Mouse (Mus musculus) left cerebral cortex, postnatal 10 days (tissue): Measurements from ENCODE around the gene Loxl4. TPM values are rescaled to one million over a fixed set of nuclear protein-coding genes. Genes with fewer than 3 reads are reported as not detected.
A peak's percentile ranks its signal among the peaks of the same experiment; 100 is the strongest.

Experiments
- DNase-seq, 2 experiments: peaks; one replicate each; pipeline ENCODE4 v3.0.0; 2021 to 2022; ENCODE audit warnings: low spot score in 2 of 2, mixed read lengths in 1 of 2; ENCODE audit errors: extremely low spot score in 1 of 2
- intact Hi-C: fragments of 180-260 bp; cut with DNase I; formaldehyde crosslinking; loops from one replicate; pipeline ENCODE4 v1.15.1; 2025
- total RNA-seq, 2 experiments: library from RNA; stranded (reverse); gene quantifications; 2 replicates each; pipeline ENCODE4 v1.2.3; 2021

Gene Loxl4
- under 1 TPM; 0.47 to 0.51 TPM for total RNA-seq

- peak in 1 of 2 experiments; percentile 68 for DNase-seq
- intact Hi-C loops: no loop called here
Measured at GRCm38 (mm10) chr19:42612654-42613053, at the start of gene Loxl4. TSS of gene Loxl4 (minus strand) at chr19:42612813.

DNA sequence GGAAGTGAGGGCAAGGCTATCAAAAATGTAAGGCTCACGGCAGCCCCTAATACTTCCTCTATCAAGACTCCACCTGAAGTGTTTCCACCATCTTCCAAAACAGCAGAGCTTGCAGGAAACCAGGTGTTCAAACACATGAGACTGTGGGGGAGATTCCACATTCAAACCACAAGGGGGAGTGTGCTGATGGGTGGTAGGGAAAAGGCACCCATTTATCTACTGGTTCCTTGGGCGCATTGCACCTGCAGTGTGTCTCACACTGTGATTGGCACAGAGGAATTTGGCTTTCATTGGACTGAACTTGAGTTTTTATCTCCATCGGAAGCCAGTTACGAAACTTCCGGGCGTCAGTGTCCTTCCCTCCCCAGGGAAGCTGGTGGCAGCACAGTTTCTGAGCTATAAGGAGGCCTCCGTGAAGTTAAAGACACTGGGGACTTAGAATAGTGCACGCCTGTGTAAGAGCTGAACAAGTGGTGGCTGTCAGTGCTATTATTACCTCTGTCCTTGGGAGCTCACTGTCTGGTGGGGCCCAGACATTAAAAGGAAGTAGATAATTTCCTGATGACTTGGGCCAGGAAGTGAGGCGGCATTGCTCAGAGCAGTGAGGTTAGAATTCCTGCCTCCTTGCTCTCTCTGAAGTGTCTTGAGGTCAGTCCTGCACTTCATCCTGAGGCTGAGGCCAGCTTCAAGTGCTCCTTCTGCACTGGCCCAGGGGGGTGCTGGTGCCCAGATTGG is 49.0 kb upstream of the Loxl4 start:
- intact Hi-C loops: loop anchor here (5.0 kb wide), 1 partner anchor 71 kb away; no protein-coding TSS in a partner anchor

GRCm38 (mm10) chr19:42660244-42660565 is 47.6 kb upstream of the Loxl4 start:
- DNase-seq: no peak
- intact Hi-C loops: loop anchor here (5.0 kb wide), 1 partner anchor 72 kb away; no protein-coding TSS in a partner anchor

More for the DNA sequence above, 49.0 kb upstream of the Loxl4 start:
- no peak for DNase-seq

DNA sequence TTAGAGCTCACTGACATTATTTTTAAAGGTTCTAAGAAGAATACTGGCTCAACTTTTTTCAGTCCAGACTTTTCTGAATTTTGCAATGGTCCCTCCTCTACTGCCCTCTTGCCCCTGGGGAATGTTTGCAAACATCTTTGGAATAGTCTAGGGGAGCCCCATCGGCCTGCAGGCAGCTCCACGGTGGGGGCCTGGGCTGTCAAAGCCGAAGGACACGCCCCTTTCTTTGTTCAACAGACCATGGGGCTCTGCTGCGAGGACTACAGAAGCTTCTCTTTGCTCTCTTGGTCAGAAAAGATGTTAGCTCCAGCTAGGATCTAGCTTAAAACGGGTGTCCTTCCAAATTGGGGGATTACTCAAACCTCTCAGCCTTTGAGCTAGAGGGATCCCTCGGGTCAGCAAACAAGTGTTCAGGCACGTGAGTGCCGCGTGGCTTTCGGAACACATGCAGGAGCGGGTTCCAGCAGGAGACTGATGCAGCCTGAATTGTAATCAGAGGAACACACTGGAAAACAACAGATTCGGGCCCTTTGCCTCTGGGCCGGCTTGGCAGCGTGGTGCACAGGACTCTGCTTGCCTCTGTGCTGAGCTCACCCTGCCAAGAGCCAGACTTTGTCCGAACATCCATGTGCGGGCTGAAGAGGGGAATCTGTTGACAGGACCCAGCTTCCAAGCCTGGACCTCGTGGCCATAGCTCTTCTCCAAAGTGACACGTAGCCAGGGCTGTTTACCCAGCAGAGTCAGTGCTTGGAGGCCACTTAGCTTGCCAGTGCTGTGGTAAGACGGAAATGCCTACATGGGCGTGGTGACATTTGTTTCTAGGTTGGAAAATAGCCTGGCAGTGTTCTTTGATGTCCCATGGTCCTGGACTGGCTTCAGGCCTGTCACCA is 47.0 kb upstream of the Loxl4 start:
- intact Hi-C loops: loop anchor here (5.0 kb wide), 1 partner anchor 73 kb away; no protein-coding TSS in a partner anchor
- DNase-seq: peak; percentile 54 to 61

- peak in 1 of 2 experiments; percentile 10 for DNase-seq
- intact Hi-C loops: no loop called here
Measured at GRCm38 (mm10) chr19:42658435-42659135, 46.0 kb upstream of the Loxl4 start.

DNA sequence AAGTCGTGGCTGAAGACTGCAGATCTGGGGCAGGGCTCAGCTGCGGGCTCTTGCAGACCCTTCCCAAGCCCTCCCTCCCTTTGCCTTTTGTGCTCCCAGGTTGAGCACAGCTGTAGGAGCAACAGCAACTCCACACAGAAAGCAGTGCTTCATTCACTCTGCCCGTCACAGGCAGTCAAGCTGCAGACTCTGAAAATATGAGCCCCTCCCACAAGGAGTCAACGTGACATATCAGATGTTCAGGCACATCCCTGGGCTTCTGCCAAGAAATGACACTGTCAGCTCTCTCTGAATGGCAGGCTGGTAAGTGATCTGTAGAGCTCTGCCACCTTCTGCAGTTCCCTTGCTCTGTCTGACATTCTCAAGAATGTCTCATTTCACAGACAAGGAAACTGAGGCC is 45.2 kb upstream of the Loxl4 start:
- DNase-seq: peak in 1 of 2 experiments; percentile 34
- intact Hi-C loops: no loop called here

DNA sequence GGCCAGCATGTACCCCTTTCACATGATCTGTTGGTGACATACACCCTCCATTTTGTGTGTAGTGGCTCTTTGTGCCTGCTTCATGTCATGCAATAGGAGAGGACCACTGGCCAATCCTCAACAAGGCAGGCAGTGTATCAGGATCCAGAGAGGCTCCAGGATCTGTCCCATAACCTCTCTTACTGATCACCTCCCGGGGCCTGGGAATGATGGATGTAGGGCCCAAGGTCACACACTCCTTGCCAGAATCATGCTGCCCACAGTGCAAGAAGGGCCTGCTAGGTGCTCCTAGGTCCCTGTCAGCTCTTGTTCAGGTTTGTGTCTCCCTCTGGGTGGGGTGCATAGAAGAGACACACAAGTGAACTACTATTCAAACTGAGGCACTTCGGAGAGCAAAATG is 44.7 kb upstream of the Loxl4 start:
- peak in 1 of 2 experiments; percentile 7 for DNase-seq
- intact Hi-C loops: no loop called here

DNA sequence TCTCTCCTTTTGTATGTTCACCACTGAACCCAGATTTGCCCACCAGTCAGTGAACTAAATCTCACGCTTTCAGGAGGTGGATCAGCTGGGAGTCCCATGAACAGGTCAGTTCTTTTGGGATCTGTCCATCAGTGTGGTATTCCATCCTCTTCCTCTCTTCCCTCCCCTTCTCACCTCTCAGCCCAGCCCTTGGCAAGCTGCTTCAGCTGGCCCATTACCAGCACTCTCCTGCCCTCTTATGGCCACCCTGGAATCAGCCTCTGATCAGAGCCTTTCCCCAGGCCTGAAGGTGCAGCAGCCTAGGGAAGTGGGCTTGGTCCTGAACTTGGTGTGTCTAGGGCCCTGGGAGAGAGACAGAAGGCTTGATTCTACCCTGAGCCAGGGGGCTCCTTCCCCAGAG is 42.4 kb upstream of the Loxl4 start:
- intact Hi-C loops: loop anchor here (2.0 kb wide), 1 partner anchor 338 kb away; no protein-coding TSS in a partner anchor
- DNase-seq: peak in 1 of 2 experiments; percentile 75

- DNase-seq: peak in 1 of 2 experiments; percentile 9
- intact Hi-C loops: loop anchor here (5.0 kb wide), 1 partner anchor 66 kb away; no protein-coding TSS in a partner anchor
Measured at GRCm38 (mm10) chr19:42653091-42653490, 40.5 kb upstream of the Loxl4 start.

DNA sequence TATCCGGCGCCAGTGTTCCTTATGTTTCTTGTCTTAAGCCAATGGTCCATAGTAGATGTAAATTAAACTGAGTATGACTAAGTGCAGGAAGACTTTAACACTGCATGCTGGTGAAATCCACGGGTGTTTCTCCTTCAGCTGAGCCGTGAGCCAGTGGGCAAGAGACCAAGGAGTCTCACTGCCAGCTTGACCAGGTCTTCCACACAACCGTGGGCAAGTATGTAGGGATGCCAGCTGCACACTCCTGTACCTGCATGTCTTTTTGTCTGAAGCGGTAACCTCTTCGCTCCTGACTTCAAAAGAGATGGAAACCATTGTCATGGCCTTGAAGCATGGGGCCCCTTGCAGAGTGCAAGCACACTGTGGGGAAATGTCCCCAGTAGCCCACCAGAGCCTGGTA is 39.8 kb upstream of the Loxl4 start:
- intact Hi-C loops: loop anchor here (5.0 kb wide), 1 partner anchor 65 kb away; no protein-coding TSS in a partner anchor
- no peak for DNase-seq

DNA sequence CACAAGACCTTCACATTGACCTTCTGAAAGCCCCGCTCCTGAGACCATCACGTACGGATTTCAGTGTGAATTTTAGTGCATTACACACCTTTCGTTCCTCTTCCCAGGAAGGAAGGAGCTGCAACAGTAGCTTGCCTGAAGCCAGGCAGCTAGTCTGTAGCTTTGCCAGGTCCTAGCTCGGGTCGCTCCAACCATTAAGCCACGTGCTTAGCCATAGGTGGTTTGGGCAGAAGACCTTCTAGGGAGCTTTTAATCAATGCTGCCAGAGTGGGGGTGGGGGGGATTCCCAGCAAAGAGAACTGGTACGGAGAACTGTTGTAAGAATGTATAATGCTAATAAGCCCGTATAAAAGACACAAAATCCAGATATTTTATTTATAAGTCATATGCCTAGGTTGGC is 27.6 kb upstream of the Loxl4 start:
- intact Hi-C loops: no loop called here
- DNase-seq: no peak

DNA sequence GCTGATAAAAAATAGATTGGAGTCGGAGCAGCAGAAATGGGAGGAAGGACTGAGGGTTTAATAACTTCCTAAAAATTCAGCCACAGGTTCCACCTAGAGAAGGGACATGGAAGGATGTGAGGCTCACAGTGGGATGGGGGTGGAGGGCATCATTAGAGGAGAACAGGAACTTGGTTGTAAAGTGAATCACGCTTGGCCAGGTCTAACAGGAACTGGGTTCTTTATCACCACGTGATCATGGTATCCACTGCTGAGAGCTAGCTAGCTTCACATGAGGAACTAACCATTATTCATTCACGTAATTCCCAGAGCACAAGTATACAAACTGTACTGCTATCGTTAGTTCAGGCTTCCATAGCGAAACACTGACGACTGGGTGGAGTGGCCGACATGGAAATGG is 26.9 kb upstream of the Loxl4 start:
- no peak for DNase-seq
- intact Hi-C loops: no loop called here

GRCm38 (mm10) chr19:42638604-42639481 is 26.2 kb upstream of the Loxl4 start:
- intact Hi-C loops: no loop called here

GRCm38 (mm10) chr19:42636631-42637030 is 24.0 kb upstream of the Loxl4 start:
- intact Hi-C loops: no loop called here

More at GRCm38 (mm10) chr19:42638604-42639481, 26.2 kb upstream of the Loxl4 start:
- DNase-seq: peak in 1 of 2 experiments; percentile 51

DNA sequence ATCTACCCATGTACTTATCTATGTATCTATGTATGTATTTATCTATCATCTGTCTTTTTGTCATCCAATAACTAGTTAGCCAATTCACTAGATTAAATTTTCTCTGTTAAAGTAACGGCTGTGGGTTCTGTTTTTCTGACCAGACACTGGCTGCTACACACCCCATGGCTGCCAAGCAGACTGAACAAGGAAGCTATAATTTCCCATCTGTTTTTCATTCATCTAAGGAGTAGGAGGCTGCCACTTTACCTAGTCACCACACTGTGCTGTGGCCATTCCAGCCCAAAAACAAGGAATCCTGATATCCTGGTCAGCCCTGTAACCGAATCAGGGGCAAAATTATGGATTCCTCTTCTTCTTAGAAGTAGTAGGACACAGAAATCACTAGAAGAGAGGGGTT is 21.0 kb upstream of the Loxl4 start:
- intact Hi-C loops: no loop called here
- DNase-seq: no peak

More at GRCm38 (mm10) chr19:42636631-42637030, 24.0 kb upstream of the Loxl4 start:
- no peak for DNase-seq

DNA sequence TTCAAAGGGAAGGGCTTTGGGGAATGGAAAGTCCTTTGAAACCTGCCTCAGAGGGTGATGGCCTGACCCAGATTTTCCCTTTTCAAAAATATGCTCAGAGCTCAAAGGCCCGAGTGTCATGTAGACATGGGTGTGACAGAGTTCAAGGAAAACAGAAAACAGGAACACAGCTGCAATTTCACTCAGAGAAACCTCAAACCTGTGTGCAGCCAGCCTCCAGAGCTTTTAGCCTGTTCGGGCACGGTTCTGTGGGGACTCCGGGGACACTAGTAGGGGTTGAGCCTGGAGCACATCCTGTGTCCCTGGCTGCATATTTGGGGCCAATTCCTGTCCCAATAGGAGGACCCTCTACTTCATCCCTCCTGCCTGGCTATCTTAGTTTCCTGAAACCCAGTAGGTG is 19.7 kb upstream of the Loxl4 start:
- intact Hi-C loops: no loop called here
- no peak for DNase-seq

DNA sequence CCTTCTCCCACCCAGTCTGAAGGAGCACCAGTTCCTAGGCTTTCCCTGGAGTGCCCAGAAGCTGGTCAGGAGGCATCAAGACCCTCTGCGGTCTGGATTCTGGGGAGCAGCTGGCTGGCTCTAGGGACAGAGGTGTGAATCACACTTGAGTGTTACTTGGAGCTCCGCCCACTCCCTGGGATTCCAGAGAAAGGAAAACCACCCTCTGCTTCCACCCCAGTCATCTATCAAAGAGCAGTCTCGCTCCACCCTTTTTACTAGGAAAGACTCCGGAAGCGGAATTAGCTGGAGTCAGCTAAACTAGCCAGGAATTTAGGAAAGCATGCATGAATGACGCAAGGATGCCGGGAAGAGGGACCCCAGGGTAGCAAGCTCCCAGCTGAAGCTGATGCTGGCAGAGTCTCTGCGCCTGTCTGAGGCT is 18.9 kb upstream of the Loxl4 start:
- DNase-seq: peak in 1 of 2 experiments; percentile 56
- intact Hi-C loops: no loop called here

DNA sequence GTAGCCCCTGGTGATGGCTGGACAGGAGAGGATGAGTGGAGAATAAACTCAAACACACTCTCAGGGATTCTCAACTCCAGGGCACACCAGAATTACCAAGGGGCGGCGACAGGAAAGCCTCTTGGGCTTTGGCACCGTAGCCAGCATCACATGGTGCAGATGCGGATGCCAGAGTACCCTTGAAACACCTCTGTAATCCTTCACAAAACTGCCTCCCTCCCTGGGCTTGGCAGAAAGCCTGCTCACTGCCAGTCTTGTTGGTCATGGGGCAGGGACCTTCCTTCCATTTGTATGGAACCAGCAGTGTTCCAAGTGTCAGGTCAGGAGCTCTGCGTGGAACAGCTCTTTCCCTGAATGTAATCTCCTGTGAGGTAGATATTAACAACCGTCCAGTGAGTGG is 15.5 kb upstream of the Loxl4 start:
- intact Hi-C loops: no loop called here

More for the DNA sequence above, 15.5 kb upstream of the Loxl4 start:
- DNase-seq: no peak
